In genomic region chr3:143240545-143241383, GRCm38 (mm10) we compare ENCODE assay signal across 10 mouse cellular contexts.
DNase-seq lines count a peak whose midpoint lies in the region; ATAC-seq and TF ChIP-seq lines count a peak whose summit lies in the region.
"Had no signal": no experiment of that assay in that cellular context is flagged by ENCODE, and none has a peak within 500 bp of the region (broad histone marks: within the 10 kb centered on the region; RNA-seq: fewer than 3 reads in every experiment).

No protein-coding gene starts in this region.

- peak; percentile 74 for TF ChIP-seq CTCF in kidney, postnatal 0 days (IDR thresholded peaks at IDR 0.05; ENCODE audit: low read depth)
- TF ChIP-seq CTCF in hindbrain, postnatal 0 days (IDR thresholded peaks at IDR 0.05; ENCODE audit: low read depth): peak; percentile 76
- no peak for TF ChIP-seq CTCF in thymus, adult 2 months (IDR thresholded peaks at IDR 0.05; ENCODE audit: borderline replicate concordance, control insufficient read depth, extremely low read depth, insufficient read depth, low read length, poor library complexity)

- no peak overlapping the region for H3K27ac ChIP-seq in kidney, postnatal 0 days
- no peak overlapping the region for H3K27ac ChIP-seq in kidney, embryonic 15.5 days
- no peak overlapping the region for H3K27ac ChIP-seq in hindbrain, postnatal 0 days
- H3K27ac ChIP-seq in thymus, adult 2 months (ENCODE audit: control insufficient read depth, insufficient read depth, low read length): no peak overlapping the region
- H3K27ac ChIP-seq: liver, embryonic 15.5 days had no signal

- H3K36me3 ChIP-seq in kidney, postnatal 0 days (ENCODE audit: insufficient read depth, low read length): no peaks in the 10 kb centered on the region
- H3K36me3 ChIP-seq in kidney, embryonic 15.5 days: no peaks in the 10 kb centered on the region
- H3K36me3 ChIP-seq in hindbrain, postnatal 0 days (ENCODE audit: insufficient read depth, low read length): no peaks in the 10 kb centered on the region
- H3K36me3 ChIP-seq in thymus, adult 2 months (ENCODE audit: control insufficient read depth, insufficient read depth, low read length): no peaks in the 10 kb centered on the region
- H3K36me3 ChIP-seq: liver, embryonic 15.5 days had no signal

- no peak overlapping the region for H3K4me3 ChIP-seq in kidney, postnatal 0 days (replicated peaks; ENCODE audit: low read depth, low read length)
- H3K4me3 ChIP-seq in kidney, embryonic 15.5 days (replicated peaks): no peak overlapping the region
- no peak overlapping the region for H3K4me3 ChIP-seq in hindbrain, postnatal 0 days (ENCODE audit: low read length)
- H3K4me3 ChIP-seq in thymus, adult 2 months (ENCODE audit: control insufficient read depth, insufficient read depth, low read length): no peak overlapping the region
- H3K4me3 ChIP-seq: liver, embryonic 15.5 days had no signal

- H3K4me2 ChIP-seq in kidney, postnatal 0 days (ENCODE audit: low read length): no peak overlapping the region
- no peak overlapping the region for H3K4me2 ChIP-seq in kidney, embryonic 15.5 days
- H3K4me2 ChIP-seq in hindbrain, postnatal 0 days (ENCODE audit: low read depth, low read length): no peak overlapping the region
- H3K4me2 ChIP-seq: liver, embryonic 15.5 days had no signal

- TF ChIP-seq POLR2A in thymus, adult 2 months (IDR thresholded peaks at IDR 0.05; ENCODE audit: control insufficient read depth, extremely low read depth, insufficient read depth, low read length, poor library complexity): no peak

- peak; percentile 77 for DNase-seq in kidney, postnatal 0 days (ENCODE audit: low spot score)
- peak; percentile 60 to 62 for DNase-seq in right cerebral cortex, postnatal 10 days (ENCODE audit: low spot score in 2 of 2)
- DNase-seq in right cerebral cortex, postnatal 14 days: no peak
- DNase-seq in hindbrain, postnatal 0 days (ENCODE audit: low spot score): peak; percentile 79
- DNase-seq in adrenal gland, postnatal 4 days (ENCODE audit: low spot score in 2 of 2): no peak
- no peak for DNase-seq in thymus, adult 2 months
- DNase-seq: cerebellum, adult 8-10 months; gastrocnemius, postnatal 10 days had no signal

- H3K9me3 ChIP-seq in kidney, postnatal 0 days (replicated peaks; ENCODE audit: low read length): no peaks in the 10 kb centered on the region
- no peaks in the 10 kb centered on the region for H3K9me3 ChIP-seq in kidney, embryonic 15.5 days (replicated peaks)
- H3K9me3 ChIP-seq in hindbrain, postnatal 0 days (ENCODE audit: low read length): no peaks in the 10 kb centered on the region
- H3K9me3 ChIP-seq: liver, embryonic 15.5 days had no signal

- no peak overlapping the region for H3K9ac ChIP-seq in kidney, postnatal 0 days (ENCODE audit: low read depth, low read length)
- no peak overlapping the region for H3K9ac ChIP-seq in kidney, embryonic 15.5 days
- no peak overlapping the region for H3K9ac ChIP-seq in hindbrain, postnatal 0 days (replicated peaks; ENCODE audit: low read length)
- H3K9ac ChIP-seq: liver, embryonic 15.5 days had no signal

- no peaks in the 10 kb centered on the region for H3K27me3 ChIP-seq in kidney, postnatal 0 days (ENCODE audit: insufficient read depth, low read length)
- no peaks in the 10 kb centered on the region for H3K27me3 ChIP-seq in kidney, embryonic 15.5 days
- H3K27me3 ChIP-seq in hindbrain, postnatal 0 days (ENCODE audit: insufficient read depth, low read length): no peaks in the 10 kb centered on the region
- no peaks in the 10 kb centered on the region for H3K27me3 ChIP-seq in thymus, adult 2 months (ENCODE audit: control insufficient read depth, insufficient read depth, low read length)
- H3K27me3 ChIP-seq: liver, embryonic 15.5 days had no signal

- WGBS in kidney, postnatal 0 days: 70% methylated on average over 7 of the region's 7 CpGs
- 73% methylated on average over 7 of the region's 7 CpGs for WGBS in kidney, embryonic 15.5 days
- WGBS in hindbrain, postnatal 0 days: 73% methylated on average over 7 of the region's 7 CpGs
- 86% methylated on average over 7 of the region's 7 CpGs for WGBS in thymus, adult 2 months

- H3K4me1 ChIP-seq in kidney, postnatal 0 days (replicated peaks; ENCODE audit: insufficient read depth, low read length): no peaks in the 10 kb centered on the region
- no peaks in the 10 kb centered on the region for H3K4me1 ChIP-seq in kidney, embryonic 15.5 days
- H3K4me1 ChIP-seq in hindbrain, postnatal 0 days (ENCODE audit: insufficient read depth, low read length): no peaks in the 10 kb centered on the region
- no peaks in the 10 kb centered on the region for H3K4me1 ChIP-seq in thymus, adult 2 months (replicated peaks; ENCODE audit: control insufficient read depth, insufficient read depth, low read length)
- H3K4me1 ChIP-seq: liver, embryonic 15.5 days had no signal

- no peak for ATAC-seq in kidney, postnatal 0 days (replicated peaks; ENCODE audit: low FRiP score, low read depth)
- no peak for ATAC-seq in kidney, embryonic 15.5 days (replicated peaks; ENCODE audit: low FRiP score)
- ATAC-seq in hindbrain, postnatal 0 days: peak; percentile 55; the same call in 1 of the 2 replicates

Comparison
In these comparisons a context has a peak if more than half of its experiments do, and no peak if none do; other contexts are left out.
1. DNase-seq: peak in kidney, postnatal 0 days (single experiment), right cerebral cortex, postnatal 10 days (2 of 2) and hindbrain, postnatal 0 days (single experiment); none in right cerebral cortex, postnatal 14 days (single experiment), adrenal gland, postnatal 4 days (0 of 2) and thymus, adult 2 months (single experiment).